Mouse (Mus musculus) liver, embryonic 18 days (tissue): ENCODE measurements around the gene Duxbl1. TPM values are rescaled to one million over a fixed set of nuclear protein-coding genes. Genes with fewer than 3 reads are reported as not detected.

Experiments used
- polyA plus RNA-seq: library from polyadenylated mRNA; depleted of rRNA; stranded (reverse); fragments of >200 nt; gene quantifications from 2 replicates; pipeline ENCODE4 v1.2.3, GENCODE M21; 2012; rRNA removed

Gene Duxbl1
- 0.12 and 0.18 TPM in 2 replicates for polyA plus RNA-seq

GRCm38 (mm10) chr14:25978371-25979241 is at the start of gene Duxbl1:
Gene Duxbl1 (plus strand): TSS chr14:25978577.

GRCm38 (mm10) chr14:25938004-25938403 is 40.4 kb upstream of the Duxbl1 start, which contains the start of gene Cphx1:
Gene Cphx1 (plus strand): TSS chr14:25938304.

Other genes starting within 250 kb of the Duxbl1 start
- gene Zcchc24, start 209.5 kb upstream of the Duxbl1 start, polyA plus RNA-seq: 16.4 and 23.3 TPM in 2 replicates
- 13.4 and 14.4 TPM in 2 replicates for gene Anxa11, start 136.4 kb upstream of the Duxbl1 start, polyA plus RNA-seq
- 0.34 and 0.60 TPM in 2 replicates for gene Plac9a, start 75.5 kb upstream of the Duxbl1 start, polyA plus RNA-seq
- gene Tmem254a, start 50.9 kb upstream of the Duxbl1 start, polyA plus RNA-seq: 1.7 and 2.9 TPM in 2 replicates
- 0.35 TPM in 1 of 2 replicates, not detected in the other for gene Cphx1, start 40.3 kb upstream of the Duxbl1 start, polyA plus RNA-seq
- gene Gm9780, start 64.1 kb downstream of the Duxbl1 start, polyA plus RNA-seq: 8.0 and 9.0 TPM in 2 replicates
- gene Tmem254c, start 88.8 kb downstream of the Duxbl1 start, polyA plus RNA-seq: 13.1 and 17.1 TPM in 2 replicates
- 0.12 and 0.23 TPM in 2 replicates for gene Cphx2, start 102.9 kb downstream of the Duxbl1 start, polyA plus RNA-seq
- gene Cphx3, start 103.7 kb downstream of the Duxbl1 start, polyA plus RNA-seq: 0.03 and 0.29 TPM in 2 replicates
- gene Duxbl2, start 139.8 kb downstream of the Duxbl1 start, polyA plus RNA-seq: not detected in 2 replicates
- 2.0 and 3.3 TPM in 2 replicates for gene Plac9b, start 203.9 kb downstream of the Duxbl1 start, polyA plus RNA-seq
- gene Tmem254b, start 228.5 kb downstream of the Duxbl1 start, polyA plus RNA-seq: 17.6 and 18.6 TPM in 2 replicates